Mouse (Mus musculus): Measurements from ENCODE around the gene B4galnt1.
"Not testable (repeated sequence)": the region's sequence is repeated elsewhere in the genome, so short reads cannot be mapped to it uniquely, and the experiment has no call there.

B4galnt1 gene

GRCm38 (mm10) chr10:127141500-127141899, 23.5 kb upstream of the B4galnt1 start:
- DNase-seq (ENCODE audit: inconsistent age in 2 of 2, low spot score in 1 of 2), result no peak

GRCm38 (mm10) chr10:127143228-127143627, 21.8 kb upstream of the B4galnt1 start:
- DNase-seq (ENCODE audit: inconsistent age in 2 of 2, low spot score in 1 of 2), result no peak

GRCm38 (mm10) chr10:127144536-127144935, 20.5 kb upstream of the B4galnt1 start:
- no peak for DNase-seq (ENCODE audit: inconsistent age in 2 of 2, low spot score in 1 of 2)

- DNase-seq (ENCODE audit: inconsistent age in 2 of 2, low spot score in 1 of 2), result no peak
Observed at GRCm38 (mm10) chr10:127145303-127145702, 19.7 kb upstream of the B4galnt1 start.

DNA sequence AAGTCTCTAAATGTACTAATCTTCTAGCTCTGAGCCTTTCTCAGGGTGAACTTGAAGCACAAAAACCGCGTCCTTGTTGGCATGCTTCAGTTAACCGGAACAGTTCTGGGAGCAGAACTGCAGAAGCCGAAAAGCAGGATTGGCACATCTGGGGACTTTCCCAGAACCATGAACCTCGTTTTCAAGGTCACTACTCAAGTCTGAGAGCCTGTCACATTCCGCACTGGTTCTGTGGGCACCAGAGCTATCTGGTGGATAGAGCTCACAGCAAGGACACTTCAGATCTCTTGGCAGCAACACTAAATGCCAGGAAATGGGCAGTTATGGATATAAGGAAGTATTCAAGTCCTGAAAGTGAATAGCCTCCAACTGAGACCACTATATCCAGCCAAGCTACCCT, 17.9 kb upstream of the B4galnt1 start:
- peak; percentile 57 to 67 for DNase-seq (ENCODE audit: inconsistent age in 2 of 2, low spot score in 1 of 2)

GRCm38 (mm10) chr10:127150471-127150872, 14.6 kb upstream of the B4galnt1 start:
- DNase-seq (ENCODE audit: inconsistent age in 2 of 2, low spot score in 1 of 2), result peak in 1 of 2 experiments; percentile 34

DNA sequence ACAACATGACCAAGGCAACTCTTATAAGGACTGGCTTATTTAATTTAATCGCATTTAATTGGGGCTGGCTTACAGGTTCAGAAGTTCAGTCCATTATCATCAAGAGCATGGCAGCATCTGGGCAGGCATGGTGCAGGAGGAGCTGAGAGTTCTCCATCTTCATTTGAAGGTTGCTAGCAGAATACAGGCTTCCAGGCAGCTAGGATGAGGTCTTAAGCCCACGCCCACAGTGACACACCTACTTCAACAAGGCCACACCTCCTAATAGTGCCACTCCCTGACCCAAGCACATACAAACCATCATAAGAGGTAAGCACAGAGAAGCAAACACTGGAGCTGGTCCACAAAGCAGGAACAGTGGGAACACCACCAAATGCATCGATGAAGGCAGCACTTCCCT, 13.8 kb upstream of the B4galnt1 start:
- not testable (repeated sequence) for DNase-seq (ENCODE audit: inconsistent age in 2 of 2, low spot score in 1 of 2)

DNA sequence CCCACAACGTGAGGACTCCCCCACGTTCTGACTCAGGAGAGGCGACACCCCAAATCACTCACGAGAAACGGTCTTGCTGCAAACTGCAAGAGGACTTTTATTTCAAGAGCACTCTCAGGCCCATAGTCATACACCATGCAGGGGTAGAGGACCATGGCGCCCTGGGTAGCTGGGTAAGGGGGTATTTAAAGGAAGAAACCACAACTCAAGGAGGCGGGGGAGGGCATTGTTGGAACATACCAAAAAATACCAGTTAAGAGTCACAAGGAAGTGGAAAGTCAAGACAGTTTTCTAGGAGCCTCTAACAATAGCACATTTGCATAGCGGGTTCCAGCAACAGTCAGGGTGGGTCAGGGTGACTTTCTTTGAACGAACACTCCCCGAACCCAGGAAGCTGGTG, 12.5 kb upstream of the B4galnt1 start:
- not testable (repeated sequence) for DNase-seq (ENCODE audit: inconsistent age in 2 of 2, low spot score in 1 of 2)

DNA sequence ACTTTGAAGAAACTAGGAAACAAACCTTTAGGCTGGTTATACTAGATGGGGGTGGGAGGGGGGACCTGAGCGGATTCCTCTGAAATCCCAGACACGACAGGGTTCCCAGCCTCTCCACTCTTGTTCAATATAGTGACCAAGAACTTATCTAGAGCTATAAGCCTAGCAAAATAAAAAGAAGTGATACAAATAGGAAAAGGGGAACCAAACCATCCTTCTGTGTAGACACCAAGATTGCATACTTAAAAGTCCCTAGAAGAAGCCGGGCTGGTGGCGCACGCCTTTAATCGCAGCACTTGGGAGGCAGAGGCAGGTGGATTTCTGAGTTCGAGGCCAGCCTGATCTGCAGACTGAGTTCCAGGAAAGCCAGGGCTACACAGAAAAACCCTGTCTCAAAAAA, 11.7 kb upstream of the B4galnt1 start:
- DNase-seq (ENCODE audit: inconsistent age in 2 of 2, low spot score in 1 of 2), result no peak

DNA sequence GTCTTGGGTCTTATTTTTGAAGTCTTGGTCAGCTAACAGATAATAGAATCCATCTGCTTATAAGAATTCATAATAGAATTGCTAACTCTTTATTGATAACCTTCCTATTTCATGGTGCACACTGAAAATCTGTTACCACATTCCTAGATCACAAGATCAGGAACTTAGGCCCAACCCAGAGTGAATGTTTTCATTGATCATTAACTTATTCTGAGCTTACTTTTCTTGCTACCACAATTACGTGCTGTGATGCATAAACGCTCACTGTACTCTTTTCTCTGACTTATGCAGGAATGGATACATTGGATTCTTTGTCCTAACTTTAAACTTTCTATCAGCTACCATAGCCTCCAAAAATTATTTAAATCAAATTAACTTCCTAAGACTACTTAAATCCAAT, 10.8 kb upstream of the B4galnt1 start:
- DNase-seq (ENCODE audit: inconsistent age in 2 of 2, low spot score in 1 of 2), result no peak

GRCm38 (mm10) chr10:127154652-127155051, 10.4 kb upstream of the B4galnt1 start:
- DNase-seq (ENCODE audit: inconsistent age in 2 of 2, low spot score in 1 of 2), result no peak

DNA sequence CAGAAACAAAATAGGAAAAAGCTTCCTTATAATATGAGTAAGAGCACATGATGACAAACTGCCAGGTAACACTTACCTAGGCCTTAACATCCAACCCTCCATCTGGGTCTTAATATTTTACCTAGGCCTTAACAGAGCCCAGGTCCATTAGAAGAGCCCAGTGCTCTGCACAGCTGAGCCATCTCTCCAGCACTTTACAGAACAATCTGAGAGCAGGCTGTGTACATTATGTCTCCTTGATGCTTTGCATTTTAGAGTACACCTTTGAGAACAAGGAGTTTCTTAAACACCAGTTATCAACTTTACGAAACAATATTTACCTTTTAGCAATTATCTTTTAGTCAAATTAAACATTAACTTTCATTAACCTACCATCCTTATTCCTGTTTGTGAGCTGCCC, 8.9 kb upstream of the B4galnt1 start:
- DNase-seq (ENCODE audit: inconsistent age in 2 of 2, low spot score in 1 of 2), result no peak

DNA sequence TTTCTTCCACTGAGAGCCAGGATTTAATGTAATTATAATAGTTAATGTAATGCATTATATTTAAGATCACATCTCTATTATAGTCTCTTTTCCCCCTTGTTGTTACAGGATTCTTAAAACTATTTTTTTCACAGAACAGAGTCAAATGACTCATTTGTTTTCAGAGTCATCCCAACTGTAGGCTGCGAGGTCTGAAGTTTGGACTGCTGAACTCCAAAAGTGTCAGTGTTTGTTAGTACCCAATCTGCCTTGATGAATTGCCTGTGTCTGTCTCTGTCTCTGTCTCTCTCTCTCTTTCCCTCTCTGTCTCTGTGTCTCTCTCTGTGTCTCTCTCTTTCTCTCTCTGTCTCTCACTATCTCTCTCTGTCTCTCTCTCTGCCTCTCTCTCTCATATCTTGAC, 8.5 kb upstream of the B4galnt1 start:
- no peak for DNase-seq (ENCODE audit: inconsistent age in 2 of 2, low spot score in 1 of 2)

DNA sequence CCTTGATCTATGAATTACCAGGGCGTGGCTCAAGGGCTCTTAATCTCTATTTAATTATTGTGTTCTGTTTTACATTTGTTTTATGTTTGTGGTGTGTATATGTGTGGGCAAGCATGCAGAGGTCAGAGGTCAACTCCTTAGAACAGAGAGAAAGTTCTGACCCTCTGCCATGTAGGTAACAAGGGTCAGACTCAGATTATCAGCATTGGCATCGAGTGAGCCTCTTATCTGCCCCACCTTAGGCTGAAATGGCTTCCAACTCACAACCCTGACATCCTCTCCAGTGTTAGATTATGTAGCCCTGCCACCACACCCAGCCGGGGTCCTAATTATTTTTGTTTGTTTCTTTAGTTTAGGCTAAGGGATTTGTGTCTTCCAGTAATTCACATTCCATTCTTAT, 6.6 kb upstream of the B4galnt1 start:
- DNase-seq (ENCODE audit: inconsistent age in 2 of 2, low spot score in 1 of 2), result no peak

DNA sequence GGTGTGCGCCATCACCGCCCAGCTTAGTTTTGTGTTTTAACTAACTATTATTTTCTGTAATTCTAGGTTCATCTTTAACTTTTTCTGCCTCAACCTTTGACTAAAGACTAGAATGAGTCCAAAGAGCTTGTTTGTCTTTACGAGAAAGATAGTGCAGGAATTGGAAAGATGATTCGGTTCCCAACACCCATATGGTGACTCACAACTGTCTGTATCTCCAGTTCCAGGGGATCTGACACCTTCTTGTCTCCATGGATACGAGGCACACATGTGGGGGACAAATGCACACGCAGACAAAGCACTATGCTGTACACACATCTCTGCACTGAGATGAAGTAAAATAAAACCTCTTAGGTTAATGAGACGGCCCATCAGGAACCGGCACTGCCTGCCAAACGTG, 4.9 kb upstream of the B4galnt1 start:
- DNase-seq (ENCODE audit: inconsistent age in 2 of 2, low spot score in 1 of 2), result no peak

DNA sequence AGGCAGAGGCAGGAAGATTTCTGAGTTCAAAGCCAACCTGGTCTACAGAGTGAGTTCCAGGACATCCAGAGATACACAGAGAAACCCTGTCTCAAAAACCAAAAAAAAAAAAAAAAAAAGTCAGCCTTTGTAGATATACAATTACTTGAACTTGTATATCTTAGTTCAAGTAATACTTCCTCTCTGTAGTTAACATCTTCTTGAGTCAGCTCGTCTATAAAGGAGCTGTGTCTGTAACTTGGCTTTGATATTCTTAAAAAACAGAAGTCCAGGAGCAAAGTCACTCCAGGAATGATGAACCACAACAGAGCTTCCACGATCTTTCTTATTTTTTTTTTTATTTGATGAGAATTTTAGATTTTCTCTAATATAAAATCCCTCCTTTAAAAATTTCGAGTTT, 4.3 kb upstream of the B4galnt1 start:
- DNase-seq (ENCODE audit: inconsistent age in 2 of 2, low spot score in 1 of 2), result no peak

GRCm38 (mm10) chr10:127162771-127163261, 2.2 kb upstream of the B4galnt1 start:
- DNase-seq (ENCODE audit: inconsistent age in 2 of 2, low spot score in 1 of 2), result not testable (repeated sequence)

GRCm38 (mm10) chr10:127164190-127164589, 835 bp upstream of the B4galnt1 start:
- DNase-seq (ENCODE audit: inconsistent age in 2 of 2, low spot score in 1 of 2), result peak in 1 of 2 experiments; percentile 18

DNA sequence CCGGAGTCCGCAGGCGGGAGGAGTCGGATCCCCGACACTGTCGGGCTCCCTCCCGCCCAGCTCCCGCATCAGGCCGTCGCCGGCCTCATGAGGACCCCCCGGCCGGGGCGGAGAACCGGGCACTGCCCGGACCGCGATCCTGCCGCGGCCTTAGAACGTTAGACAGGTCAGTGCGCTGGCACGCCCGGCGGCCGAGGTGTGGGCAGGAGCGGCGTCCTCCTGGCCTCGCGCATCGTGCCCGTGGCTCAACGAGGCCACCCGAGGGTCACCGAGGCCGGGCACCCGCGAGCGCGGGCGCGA, 279 bp downstream of the B4galnt1 start:
- DNase-seq (ENCODE audit: inconsistent age in 2 of 2, low spot score in 1 of 2), result peak in 1 of 2 experiments; percentile 87

DNA sequence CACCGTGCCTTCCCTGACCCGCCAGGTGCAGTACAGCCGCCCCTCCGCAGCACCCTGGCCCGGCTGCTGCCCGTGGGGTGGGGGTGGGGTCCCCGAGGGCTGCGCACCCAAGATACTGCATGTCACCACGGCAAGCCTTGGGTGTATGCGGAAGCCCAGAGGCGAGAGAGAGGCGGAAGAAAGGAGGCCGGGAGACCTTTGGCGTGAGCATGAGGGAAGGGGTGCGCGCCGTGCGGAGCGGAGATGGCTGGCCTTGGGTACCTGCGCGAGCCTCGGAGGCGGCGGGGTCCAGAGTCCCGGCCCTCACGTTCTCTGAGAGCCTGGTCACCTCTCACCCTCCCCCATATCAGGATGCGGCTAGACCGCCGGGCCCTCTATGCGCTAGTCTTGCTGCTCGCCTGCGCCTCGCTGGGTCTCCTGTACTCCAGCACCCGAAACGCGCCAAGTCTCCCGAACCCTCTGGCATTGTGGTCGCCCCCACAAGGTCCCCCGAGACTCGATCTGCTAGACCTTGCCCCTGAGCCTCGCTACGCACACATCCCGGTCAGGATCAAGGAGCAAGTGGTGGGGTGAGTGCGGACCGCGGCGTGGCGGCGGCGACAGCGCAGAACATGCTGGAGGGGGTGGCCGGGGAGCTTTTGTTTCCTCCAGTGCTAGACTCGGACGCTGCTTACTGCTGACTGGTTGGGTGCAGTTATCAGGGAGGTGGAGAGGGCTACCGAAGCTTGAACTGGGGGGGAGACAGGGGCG, 804 bp downstream of the B4galnt1 start:
- DNase-seq (ENCODE audit: inconsistent age in 2 of 2, low spot score in 1 of 2), result peak in 1 of 2 experiments; percentile 78

DNA sequence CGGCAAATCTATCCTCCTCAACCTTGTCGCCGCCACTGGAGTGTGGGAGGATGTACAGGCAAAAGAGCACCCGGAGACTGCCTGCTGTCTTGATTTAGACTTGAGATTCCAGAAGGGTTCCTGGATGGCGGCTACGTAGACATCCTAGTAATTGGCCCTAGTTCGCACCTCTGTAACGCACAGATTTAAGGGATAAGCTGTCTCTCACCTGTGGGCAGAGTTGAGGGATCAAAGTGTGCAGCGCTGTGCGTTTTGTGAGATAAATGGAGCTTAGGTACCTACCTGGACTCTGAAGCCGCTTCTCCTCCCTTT, 1.3 kb downstream of the B4galnt1 start:
- no peak for DNase-seq (ENCODE audit: inconsistent age in 2 of 2, low spot score in 1 of 2)

- peak in 1 of 2 experiments; percentile 26 for DNase-seq (ENCODE audit: inconsistent age in 2 of 2, low spot score in 1 of 2)
Observed at GRCm38 (mm10) chr10:127166771-127167613, 2.0 kb downstream of the B4galnt1 start.
